Mouse (Mus musculus) cortical plate, adult 2 months (tissue): ENCODE measurements around the gene Arl5a. TPM values are rescaled to one million over a fixed set of nuclear protein-coding genes. Genes with fewer than 3 reads are reported as not detected.

Experiments used
- H3K27ac ChIP-seq: fragments of 200-500 bp; 2 replicates; pipeline ENCODE4 v1.5.1; 2012; ENCODE audit warnings: low read length, control low read depth, inconsistent platforms; ENCODE audit not compliant: insufficient read depth
- H3K4me1 ChIP-seq: fragments of 200-500 bp; 2 replicates; pipeline ENCODE4 v1.6.1; 2011; ENCODE audit warnings: low read length; ENCODE audit not compliant: control insufficient read depth, insufficient read depth
- H3K4me3 ChIP-seq: fragments of 200-500 bp; 2 replicates; pipeline ENCODE4 v1.5.1; 2011; ENCODE audit warnings: mild to moderate bottlenecking, low read length, control low read depth; ENCODE audit not compliant: insufficient read depth
- CTCF ChIP-seq: fragments of 200-500 bp; IDR thresholded peaks from 2 replicates; pipeline ENCODE4 v1.5.1; 2011; ENCODE audit warnings: mild to moderate bottlenecking, control low read depth, low read length; ENCODE audit not compliant: insufficient read depth; ENCODE audit errors: extremely low read depth
- POLR2A ChIP-seq: fragments of 200-500 bp; IDR thresholded peaks from 2 replicates; pipeline ENCODE4 v1.6.1; 2011; ENCODE audit warnings: mild to moderate bottlenecking, low read length, control low read depth; ENCODE audit not compliant: insufficient read depth; ENCODE audit errors: extremely low read depth
- polyA plus RNA-seq: library from polyadenylated mRNA; depleted of rRNA; stranded (reverse); fragments of >200 nt; gene quantifications from 2 replicates; pipeline ENCODE4 v1.2.3, GENCODE M21; 2012; rRNA removed

Arl5a gene
- polyA plus RNA-seq, 1 experiment: 41.8 TPM

DNA sequence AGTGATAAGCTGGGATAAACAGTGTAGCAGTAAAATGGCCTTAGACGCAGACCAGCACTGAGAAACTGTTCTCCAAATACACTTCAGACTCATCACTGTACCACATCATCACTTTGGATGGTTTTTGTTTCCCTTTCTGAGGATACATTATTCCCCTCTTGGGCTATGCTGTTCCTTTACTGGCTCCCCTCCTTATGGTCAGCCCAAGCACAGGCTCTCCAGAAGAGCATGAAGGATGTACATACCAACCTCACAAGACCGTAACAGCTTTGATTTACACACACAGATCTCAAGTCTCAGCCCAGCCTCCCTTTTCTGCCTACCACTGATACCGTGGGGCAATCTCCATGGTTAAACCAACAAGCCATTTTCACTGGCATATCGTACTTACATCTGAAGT, 52.6 kb downstream of the Arl5a start:
- Histone ChIP-seq H3K4me3 (no peak overlapping the region), H3K27ac (no peak overlapping the region), H3K4me1 (peaks cover 2% of the 10 kb centered on the region; the same call in 1 of the 2 replicates)
- no peak for TF ChIP-seq POLR2A
- TF ChIP-seq CTCF: no peak

- H3K4me1 ChIP-seq: peaks cover 2% of the 10 kb centered on the region; the same call in 1 of the 2 replicates
- TF ChIP-seq POLR2A: no peak
- no peak for TF ChIP-seq CTCF
- H3K4me3 ChIP-seq: no peak overlapping the region
- no peak overlapping the region for H3K27ac ChIP-seq
Measured at GRCm38 (mm10) chr2:52371066-52371465, 53.6 kb downstream of the Arl5a start.

GRCm38 (mm10) chr2:52369622-52370021, 55.1 kb downstream of the Arl5a start:
- TF ChIP-seq CTCF: no peak
- TF ChIP-seq POLR2A: no peak
- Histone ChIP-seq H3K4me1 (peaks cover 2% of the 10 kb centered on the region; the same call in 1 of the 2 replicates), H3K4me3 (no peak overlapping the region), H3K27ac (no peak overlapping the region)

DNA sequence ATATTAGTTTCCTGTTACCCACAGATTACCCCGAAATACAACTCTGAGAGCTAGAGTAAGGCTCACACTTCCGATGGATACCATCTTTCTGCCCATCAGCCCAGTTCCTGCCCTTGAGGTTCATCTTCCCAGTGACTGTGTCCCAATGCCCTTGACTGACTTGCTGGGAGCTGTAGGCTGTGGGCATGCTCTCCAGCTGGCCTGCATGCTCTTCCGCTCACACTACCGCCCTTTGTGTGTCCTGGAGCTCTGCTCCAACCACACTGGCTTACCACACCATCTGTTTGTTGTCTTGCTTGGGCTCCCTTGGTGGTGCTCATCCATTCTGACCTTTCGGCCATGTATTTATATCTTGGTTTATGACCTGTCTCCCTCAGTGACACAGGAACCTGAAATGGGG, 57.0 kb downstream of the Arl5a start:
- Histone ChIP-seq H3K4me3 (no peak overlapping the region), H3K27ac (no peak overlapping the region), H3K4me1 (peaks cover 2% of the 10 kb centered on the region; the same call in 1 of the 2 replicates)
- TF ChIP-seq CTCF (no peak), POLR2A (no peak)

- no peak overlapping the region for H3K4me3 ChIP-seq
- no peak overlapping the region for H3K27ac ChIP-seq
- peaks cover 2% of the 10 kb centered on the region; the same call in 1 of the 2 replicates for H3K4me1 ChIP-seq
- TF ChIP-seq CTCF (no peak), POLR2A (no peak)
Measured at GRCm38 (mm10) chr2:52367248-52367647, 57.5 kb downstream of the Arl5a start.

DNA sequence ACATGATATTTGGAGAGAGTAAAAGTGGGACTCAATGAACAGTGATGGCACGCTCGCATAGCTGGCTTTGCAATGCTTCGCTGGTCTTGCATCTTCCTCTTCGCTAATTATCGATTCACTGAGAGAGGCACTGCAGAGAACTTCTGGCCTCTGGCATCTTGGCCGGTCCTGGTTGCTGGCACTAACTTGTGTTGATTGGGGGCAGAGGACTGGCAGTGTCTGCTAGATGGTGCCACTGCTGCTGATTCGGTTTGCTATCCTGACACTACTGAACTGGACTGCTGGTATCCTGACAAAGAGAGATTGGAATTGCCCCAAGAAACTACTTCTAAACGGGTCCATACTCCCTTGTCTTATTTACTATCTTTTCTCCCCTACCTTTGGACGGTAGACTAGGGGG, 63.6 kb downstream of the Arl5a start:
- no peak overlapping the region for H3K4me3 ChIP-seq
- no peak overlapping the region for H3K27ac ChIP-seq
- H3K4me1 ChIP-seq: no peaks in the 10 kb centered on the region
- TF ChIP-seq POLR2A: no peak
- no peak for TF ChIP-seq CTCF

DNA sequence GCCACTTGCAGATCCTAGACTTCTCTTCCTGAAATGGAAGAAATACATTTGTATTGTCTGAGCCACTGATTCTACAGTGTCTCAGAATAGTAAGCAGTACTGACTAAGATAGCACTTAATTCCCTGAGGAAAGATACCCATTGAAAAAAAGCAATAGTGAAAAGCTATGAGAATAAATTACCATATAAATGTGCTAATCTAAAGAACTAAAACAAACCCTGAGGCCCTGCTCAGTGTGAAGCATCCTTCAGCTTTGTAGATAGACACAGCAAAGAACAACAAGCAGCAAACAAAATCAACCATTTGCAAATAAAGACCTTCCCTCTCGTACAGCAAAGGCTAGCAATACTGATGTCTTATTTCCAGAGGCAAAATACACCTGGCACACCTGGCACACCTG, 65.0 kb downstream of the Arl5a start:
- no peak overlapping the region for H3K27ac ChIP-seq
- H3K4me1 ChIP-seq: no peaks in the 10 kb centered on the region
- TF ChIP-seq CTCF (no peak), POLR2A (no peak)
- H3K4me3 ChIP-seq: no peak overlapping the region

DNA sequence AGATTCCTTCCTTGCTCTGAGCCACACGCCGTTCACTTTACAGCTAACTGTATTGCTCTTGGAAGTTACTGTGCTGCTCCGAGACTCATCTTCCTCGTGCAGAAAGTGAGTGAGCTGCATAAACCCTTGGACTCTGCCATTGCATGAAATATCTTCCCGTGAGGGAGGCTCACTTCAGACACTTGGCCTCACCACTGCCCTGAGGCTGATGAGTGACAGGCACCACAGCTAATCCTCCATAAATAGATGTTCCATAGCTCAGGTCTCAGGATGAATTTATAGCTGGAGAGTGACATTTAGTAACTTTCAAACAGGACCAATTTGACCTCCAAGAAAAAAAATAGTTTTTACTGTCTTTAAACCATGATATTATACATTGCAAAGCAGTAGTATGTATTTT, 66.5 kb downstream of the Arl5a start:
- no peak overlapping the region for H3K4me3 ChIP-seq
- no peaks in the 10 kb centered on the region for H3K4me1 ChIP-seq
- TF ChIP-seq POLR2A (no peak), CTCF (no peak)
- H3K27ac ChIP-seq: no peak overlapping the region

DNA sequence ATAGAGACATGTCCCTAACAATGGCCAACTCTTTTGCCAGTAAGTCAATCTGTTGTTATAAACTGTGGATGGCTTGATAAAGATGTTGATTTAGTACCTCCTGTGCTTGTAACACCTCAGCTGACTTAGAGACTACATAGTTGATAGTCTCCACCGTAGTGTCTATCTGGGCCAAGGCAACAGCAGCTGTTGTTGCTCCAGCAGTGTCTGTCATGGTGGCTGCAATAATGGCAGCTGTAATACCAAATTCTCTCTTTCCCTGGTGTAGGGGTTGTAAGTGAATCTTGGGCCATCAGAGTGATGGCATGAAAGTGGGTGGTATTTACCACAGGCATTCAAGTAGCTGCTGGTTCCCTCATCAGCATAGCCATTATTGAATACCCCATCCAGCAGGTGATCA, 73.7 kb downstream of the Arl5a start:
- H3K27ac ChIP-seq: no peak overlapping the region
- TF ChIP-seq CTCF: no peak
- no peak for TF ChIP-seq POLR2A
- H3K4me1 ChIP-seq: no peaks in the 10 kb centered on the region
- no peak overlapping the region for H3K4me3 ChIP-seq

Other genes starting within 250 kb of the Arl5a start
- gene Neb, start 46.4 kb downstream of the Arl5a start, polyA plus RNA-seq: 0.71 and 0.87 TPM in 2 replicates